Mouse (Mus musculus): ENCODE measurements around the gene Arfgef2.

The Arfgef2 gene

DNA sequence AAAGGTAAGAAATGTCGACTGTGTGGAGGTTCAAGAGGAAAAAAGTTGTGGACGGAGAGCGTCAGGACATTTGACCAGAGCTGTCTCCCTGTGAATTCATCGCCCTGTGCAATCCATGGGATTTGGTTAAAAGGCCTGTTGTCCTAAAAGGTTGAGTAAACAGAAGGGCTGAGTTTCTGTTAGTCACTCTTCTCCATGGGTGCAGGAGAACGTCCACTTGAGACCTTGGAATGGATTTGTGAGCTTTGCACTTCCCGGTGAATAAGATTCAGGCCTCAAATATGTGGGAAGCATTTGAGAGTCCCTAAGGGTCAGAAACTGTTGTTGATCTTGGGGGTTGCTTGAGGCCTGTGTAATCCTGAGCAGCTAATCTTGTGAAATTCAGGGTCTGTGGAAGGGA, 1.4 kb downstream of the Arfgef2 start:
- no peak for DNase-seq (ENCODE audit: low spot score)

DNA sequence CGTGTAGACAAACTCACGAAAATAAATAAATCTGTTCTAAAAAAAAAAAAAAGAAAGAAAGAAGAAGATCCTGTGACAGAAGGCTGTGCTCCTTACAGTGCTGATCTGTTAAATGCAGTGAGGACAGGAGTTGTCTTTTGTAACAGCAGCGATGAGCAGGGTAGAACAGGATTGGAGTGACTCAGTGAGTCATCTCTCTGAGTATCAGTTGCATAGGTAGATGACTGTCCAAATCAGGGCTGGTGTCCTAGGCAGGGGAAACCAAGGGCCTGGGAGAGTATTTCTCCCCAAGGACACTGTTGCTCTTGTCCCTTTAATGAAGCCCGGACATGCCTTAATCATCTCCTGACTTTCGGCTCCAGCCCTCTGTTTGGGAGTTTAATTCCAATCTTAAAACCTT, 4.1 kb downstream of the Arfgef2 start:
- DNase-seq (ENCODE audit: low spot score): no peak

DNA sequence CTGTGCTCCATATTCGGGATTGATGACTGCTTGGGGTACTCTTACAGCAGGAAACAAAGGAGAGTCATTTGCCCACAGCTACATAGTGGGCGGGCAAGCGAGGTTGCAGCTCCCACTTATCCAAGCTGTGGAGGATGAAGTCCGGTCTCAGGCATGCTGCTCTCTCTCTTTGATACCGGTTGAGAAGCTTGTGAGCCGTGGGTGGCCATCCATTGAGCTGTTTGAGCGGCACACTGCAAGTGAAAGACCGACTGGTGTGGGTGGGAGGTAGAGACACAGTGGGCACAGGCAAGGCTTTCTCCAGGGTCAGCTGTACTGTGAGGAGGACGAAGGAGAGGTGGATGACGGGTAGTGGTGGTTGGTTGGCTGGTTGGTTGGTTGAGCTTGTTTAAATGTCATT, 5.4 kb downstream of the Arfgef2 start:
- DNase-seq (ENCODE audit: low spot score): no peak

DNA sequence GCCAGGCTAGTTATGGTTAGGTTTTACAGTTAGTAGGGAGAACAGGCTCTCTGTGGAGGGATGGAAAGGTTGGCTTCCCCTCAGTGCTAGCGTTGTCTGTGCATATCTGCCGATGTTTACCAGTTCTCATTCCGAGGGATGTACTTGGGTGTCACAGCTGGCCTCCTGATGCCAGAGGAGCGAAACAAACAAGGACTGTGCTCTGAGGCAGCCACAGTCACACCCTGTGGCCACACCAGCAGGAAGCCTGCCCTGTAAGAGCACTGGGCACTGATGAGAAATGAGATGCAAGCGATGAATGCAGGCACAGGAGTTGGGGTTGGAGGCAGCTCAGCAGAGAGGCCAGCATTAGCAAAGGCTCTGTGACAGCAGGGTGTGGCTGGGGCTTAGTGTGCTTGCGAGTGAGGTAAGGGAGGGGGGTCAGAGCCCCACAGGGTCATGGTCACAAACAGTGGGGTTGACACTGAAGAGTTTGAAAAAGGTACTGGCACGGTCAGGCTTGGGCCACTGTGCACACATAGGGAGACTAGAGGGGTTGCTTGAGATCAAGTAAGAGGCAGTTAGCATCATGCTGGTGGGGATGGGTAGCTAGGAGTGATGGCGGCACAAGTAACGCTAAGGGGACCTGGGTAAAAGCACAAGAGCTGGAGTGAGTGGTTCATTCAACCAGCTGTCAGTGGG, 13.2 kb downstream of the Arfgef2 start:
- no peak for DNase-seq (ENCODE audit: low spot score)

DNA sequence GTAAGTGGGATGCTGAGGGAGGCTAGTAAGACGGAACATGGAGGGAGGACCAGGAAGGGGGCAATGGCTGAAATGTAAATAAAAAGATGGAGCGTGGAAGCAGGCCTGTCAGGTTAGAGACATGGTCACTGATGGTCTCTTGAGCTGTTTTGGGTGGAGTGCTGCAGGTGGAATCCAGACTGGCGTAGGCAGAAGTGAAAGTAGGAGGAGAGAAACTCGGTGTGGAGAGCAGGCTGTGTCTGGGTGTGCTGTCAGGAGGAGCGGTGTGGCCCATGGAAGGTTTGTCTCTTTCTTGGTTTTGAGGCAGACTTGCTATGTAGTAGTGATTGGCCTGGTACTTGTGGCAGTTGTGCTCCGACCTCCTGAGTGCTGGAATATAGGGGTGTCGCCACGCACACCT, 14.5 kb downstream of the Arfgef2 start:
- DNase-seq (ENCODE audit: low spot score): no peak

DNA sequence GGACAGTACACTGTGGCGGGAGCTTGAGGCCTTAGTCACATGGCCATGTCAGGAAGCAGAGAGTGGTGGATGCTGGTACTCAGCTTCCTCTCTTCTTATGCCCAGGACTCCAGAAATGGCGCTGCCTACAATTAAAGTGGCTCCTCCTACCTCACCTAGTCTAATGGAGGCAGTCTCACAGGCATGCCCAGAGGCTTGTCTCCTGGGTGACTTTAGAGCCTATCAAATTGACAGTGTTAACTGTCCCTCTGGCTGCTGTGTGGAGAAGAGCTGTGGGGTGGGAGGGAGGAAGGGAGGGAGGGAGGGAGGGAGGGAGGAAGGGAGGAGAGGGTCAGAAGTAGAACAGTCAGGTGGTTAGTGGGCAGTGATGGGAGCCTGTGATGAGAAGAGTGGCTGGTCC, 15.5 kb downstream of the Arfgef2 start:
- DNase-seq (ENCODE audit: low spot score): no peak

DNA sequence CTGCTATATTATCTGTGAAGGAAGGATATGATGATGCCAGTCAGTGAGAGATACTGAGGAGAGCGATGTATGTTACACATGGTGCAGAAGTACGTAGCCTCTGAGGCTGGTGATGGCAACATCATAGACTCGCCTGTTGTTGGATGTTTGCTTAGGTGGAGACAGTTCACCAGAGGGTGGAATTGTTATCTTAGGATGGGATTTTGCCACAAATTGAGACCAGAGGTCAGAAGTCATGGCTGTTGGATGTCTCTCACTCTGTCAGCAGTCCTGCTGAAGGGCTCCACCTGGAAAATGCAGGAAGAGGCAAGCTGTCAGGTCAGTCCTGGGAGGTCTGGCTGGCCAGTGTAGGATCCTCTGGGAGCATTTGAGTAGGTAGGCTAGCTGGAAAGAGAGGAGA, 16.0 kb downstream of the Arfgef2 start:
- DNase-seq (ENCODE audit: low spot score): no peak

DNA sequence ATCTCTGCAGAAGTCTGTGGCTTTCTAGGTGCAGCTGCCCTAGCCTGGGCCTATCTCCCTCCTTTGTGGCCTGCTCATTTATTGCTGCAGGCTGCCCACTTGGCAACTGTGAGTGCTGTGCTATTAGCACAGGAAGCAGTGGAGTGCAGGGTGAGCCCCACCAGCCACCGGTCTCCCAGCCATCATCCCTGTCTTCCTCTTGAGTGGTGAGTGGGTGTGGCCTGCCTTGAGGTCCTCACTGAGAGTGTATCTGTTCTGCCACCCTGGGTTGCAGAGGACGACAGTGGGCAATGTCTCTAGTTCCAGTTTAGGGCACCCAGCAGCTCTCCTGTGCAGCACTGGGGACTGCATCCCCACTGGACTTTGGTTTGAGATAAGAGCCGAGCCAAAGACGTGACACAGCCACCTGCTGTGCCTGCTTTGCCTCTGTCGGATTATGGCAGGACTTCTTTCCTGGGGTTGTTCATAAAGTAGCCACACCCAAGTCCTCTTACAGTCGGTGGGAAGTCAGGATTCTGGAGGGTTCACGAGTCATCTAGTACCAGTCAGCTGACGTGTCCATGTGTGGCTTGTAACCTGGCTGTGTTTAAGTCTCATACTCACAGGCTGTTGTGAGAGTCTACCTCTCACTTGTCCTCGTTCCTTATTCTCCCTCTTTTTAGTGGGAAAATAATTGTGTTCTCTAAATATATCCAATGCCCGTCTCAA, 16.9 kb downstream of the Arfgef2 start:
- no peak for DNase-seq (ENCODE audit: low spot score)

DNA sequence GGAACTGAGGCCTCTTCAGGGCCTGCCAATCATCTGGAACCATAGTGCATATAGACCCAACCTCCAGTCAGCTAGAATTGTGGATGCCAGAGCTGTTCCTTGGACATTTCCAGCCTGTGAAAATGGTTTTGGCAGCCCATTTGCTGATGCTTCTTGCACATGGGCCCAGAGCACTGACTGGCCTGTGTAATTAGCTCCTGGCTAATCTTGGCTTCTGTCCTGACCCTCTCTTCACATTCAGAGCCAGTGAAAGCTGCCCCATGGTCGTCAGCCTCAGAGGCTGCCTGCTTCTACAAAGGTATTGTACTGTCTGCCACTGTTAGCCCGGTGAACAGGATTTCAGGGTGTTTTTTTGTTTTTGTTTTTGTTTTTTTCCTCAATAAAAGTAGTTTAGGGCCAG, 17.5 kb downstream of the Arfgef2 start:
- DNase-seq (ENCODE audit: low spot score): no peak

DNA sequence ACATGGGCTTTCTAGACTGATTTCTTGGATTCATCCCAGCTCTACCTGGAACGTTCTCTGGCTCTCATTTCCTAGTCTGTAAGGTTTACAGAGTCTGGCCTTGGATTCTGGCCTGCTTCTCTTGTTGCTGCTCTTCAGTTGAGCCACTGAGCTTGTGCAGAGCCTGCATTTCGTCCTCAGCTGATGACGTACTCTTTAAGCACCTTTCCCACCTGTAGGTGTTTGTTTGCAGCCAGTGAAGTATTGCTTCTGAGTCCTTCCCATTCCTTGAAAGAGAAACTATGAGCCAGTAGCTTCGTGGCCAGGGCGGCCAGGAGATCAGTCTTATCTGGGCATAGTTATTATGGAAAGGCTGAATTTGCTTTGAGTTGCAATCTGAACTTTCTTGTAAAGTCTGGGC, 19.0 kb downstream of the Arfgef2 start:
- no peak for DNase-seq (ENCODE audit: low spot score)

DNA sequence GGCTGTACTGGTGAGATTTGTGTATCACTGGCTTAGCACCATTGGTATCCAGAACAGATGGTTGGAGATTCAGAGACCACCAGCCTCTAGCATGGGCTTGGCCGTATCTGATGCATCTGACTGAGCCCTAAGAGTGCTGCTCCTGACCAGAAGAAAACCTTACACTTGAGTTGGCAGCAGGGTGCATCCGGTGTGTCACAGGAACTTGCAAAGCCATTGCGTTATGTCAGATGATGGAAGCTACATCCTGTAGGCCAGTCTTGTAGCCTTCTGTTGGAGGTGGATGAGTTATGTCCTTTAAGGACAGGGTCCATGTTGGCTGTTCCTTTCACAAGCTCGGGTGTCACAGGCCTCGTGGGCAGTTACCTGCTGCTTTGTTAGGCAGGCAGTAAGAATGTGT, 19.6 kb downstream of the Arfgef2 start:
- DNase-seq (ENCODE audit: low spot score): no peak

DNA sequence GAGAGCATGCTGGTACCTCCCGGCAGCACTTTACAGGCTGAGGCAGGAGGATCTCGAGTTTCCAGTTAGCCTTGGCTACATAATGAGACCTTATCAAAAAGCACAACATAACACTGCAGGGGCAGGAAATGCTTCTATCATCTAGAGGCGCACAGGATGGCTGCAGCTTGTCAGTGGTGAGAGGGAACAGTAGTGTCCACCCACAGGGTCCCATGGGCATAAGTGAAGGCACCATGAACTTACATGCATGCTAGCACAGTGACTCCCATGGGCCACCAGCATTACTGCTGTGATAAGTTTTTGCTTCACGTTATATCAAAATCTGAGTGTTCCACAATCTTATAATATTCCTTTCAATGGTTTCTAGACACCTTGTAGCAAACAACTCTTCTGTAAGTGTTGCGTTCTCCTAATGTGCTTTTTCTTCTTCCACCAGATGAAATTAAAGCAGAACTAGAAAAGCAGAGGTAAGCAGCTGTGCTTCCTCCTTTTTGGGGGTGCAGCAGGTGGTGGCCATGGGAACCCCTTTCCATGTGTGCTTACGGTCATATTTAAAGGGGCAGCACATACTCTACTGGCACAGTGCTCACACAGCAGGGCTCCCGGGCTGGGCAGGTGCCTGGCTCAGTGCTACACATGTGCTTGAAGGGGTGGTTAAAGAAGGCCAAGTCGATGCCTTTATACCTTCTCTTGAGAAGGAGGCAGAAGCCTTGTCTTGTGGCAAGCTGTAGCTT, 21.3 kb downstream of the Arfgef2 start:
- no peak for DNase-seq (ENCODE audit: low spot score)

DNA sequence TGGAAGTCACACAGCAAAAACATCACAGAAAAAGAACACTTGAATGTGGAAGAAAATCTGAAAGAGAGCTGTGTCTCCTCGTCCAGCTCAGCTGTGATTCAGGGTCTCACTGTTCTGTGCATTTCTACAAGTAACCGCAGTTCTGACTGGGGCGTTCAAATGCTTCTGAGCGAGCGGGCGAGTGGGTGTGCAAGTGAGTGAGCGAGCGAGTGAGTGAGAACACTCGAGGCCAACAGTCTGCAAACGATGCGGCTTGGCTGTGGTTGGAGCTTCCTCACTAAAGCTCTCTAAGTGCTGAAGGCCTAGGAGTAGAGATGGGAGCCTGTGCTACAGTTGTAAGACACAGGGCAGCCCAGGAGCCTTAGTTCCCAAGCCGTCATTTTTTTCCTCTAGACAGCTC, 22.9 kb downstream of the Arfgef2 start:
- DNase-seq (ENCODE audit: low spot score): no peak

DNA sequence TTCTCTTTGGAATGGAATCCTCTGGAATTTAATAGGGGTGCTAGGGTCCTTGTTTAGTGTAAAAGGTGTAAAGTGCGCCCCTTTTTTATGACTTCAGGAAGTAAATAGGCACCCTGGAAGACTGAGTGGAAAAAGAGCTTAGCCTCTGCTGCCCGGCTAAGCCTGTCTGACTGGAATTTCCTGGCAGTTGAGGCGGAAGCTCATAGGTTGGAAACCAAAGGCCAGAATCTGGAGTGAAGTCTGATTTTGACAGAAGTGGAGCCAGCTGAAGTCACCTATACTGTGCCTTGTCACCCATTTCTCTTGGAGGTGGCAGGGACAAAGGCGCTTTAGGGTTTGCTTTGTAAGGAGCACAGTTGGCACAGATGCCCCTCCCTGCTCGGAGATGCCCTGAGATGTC, 25.0 kb downstream of the Arfgef2 start:
- no peak for DNase-seq (ENCODE audit: low spot score)

DNA sequence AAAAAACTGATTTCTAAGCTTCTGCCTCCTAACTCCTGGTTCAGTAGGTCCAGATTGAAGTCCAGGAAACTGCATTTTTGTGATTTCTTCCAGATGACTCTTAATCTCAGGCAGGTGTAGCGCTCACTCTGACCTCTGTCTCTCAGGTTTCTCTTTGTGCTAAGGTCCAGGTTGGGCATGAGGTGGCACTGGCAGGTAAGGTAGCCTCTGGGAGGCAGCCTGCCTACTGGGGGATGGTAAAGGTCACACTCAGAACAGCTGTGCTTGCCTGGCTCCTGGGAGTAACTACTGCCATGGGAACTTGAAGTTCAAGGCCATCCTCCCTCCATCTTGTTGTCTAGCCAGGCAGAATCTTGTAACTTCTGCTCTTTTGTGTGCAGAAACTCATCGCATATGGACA, 28.7 kb downstream of the Arfgef2 start:
- no peak for DNase-seq (ENCODE audit: low spot score)

DNA sequence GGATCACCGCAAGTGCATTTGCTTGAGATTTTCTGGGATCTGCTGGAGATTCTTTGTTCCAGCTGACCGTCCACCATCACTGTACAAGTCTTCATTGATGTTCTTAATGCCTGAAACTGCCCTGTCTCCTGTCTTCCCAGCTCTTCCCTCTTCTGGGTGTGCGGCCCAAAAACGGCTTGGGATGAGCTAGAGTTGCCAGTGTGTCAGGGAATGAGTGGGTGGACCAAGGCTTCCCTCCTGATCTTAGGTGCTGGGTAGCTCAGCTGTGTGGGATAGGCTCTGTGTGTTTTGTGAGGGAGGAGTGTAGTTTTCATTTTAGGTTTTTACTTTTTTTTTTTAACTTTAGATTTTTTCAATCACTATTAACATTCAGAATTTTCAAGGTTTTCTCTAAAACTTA, 29.4 kb downstream of the Arfgef2 start:
- no peak for DNase-seq (ENCODE audit: low spot score)

DNA sequence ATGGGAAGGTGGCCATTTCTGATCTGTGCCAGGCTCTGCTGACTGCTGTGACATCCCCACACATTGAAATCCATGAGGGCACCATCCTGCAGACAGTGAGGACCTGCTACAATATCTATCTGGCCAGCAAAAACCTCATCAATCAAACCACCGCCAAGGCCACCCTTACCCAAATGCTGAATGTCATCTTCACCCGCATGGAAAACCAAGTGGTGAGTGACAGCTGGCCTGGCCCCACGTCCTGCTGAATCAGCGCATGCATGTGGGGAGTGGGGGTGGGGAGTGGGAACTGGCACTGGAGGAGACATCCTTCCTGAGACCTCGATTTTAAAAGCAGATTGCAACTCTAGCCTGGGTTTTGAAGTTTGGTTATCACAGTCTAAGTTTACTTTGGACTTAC, 30.2 kb downstream of the Arfgef2 start:
- DNase-seq (ENCODE audit: low spot score): no peak

DNA sequence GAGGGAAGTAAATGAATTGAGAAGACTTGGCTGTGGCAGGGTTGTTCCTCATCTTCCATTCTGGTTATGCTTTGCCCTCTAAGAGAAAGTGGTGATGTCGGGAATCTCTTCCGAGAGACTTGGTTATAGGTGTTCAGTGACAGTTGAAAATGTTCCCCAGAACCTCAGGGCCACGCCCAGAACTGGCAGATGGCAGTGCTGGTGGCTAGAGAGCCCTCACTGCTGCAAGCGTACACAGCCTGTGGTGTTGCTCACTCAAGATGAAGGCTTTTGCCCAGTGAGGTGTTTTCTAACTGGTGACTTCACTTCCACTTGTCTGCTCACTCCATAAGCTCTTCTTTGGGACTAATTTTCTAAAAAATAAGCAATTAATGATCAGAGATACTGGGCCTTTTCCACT, 36.4 kb downstream of the Arfgef2 start:
- no peak for DNase-seq (ENCODE audit: low spot score)

DNA sequence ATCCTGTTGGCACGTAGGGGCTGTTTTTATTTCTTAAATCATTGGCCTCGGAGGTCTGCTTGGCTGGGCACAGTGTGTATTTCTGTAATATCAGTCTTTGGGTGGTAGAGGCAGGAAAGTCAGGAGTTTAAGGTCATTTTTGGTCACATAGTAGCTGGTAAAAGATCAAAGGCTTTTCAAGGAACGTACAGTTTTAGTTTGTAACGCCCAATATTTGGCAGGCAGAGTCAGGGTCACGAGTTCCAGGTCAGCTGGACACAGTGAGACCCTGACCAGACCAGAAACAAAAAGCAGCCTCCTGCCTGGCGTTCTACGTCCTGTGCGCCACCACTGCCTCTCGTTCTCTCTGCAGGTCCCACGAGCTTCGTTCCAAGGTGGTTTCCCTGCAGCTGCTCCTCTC, 45.3 kb downstream of the Arfgef2 start:
- no peak for DNase-seq (ENCODE audit: low spot score)

DNA sequence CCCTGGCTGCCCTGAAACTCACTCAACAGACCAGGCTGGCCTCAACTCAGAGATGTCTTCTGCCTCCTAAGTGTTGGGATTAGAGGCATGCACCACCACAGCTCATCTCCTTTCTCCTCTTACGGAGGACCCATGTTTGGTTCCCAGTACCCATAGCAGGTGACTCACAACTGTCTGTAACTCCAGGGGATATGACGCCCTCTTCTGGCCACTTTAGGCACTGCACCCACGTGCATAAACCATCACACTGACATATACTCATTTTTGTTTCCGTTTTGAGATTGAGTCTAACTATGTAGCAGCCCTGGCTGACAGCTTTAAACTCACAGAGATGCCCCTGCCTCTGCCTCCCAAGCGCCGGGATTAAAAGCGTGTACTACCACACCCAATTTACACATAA, 46.9 kb downstream of the Arfgef2 start:
- DNase-seq (ENCODE audit: low spot score): no peak

DNA sequence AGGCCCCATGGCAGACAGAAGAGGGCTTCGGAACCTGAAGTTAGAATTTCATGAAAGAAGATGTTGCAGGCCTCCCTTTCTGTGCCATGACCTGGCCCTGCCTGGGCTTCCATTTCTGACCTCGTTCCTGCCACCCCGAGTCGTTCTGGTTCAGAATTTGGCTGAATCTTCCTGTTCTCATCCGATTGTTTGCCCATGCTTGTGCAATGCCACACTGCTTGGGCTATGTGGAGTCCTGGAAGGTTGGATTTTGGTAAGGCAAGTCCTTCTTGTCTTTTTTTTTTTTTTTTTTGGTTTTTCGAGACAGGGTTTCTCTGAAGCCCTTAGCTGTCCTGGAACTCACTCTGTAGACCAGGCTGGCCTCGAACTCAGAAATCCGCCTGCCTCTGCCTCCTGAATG, 50.4 kb downstream of the Arfgef2 start:
- DNase-seq (ENCODE audit: low spot score): no peak

DNA sequence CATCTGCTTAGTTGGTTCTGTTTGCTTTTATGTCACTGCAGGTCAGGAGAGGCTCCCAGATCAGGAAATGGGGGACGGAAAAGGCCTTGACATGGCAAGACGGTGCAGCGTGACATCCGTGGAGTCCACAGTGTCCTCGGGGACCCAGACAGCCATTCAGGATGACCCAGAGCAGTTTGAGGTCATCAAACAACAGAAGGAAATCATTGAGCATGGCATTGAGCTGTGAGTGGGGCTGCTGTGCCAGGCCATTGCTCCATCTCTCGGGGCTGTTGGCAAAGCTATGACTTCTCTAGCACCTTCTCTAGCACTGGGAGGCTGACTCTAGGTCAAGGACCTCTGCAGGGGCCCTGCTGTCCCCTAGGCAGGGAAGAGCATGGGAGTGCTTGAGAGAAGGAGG, 51.0 kb downstream of the Arfgef2 start:
- no peak for DNase-seq (ENCODE audit: low spot score)

DNA sequence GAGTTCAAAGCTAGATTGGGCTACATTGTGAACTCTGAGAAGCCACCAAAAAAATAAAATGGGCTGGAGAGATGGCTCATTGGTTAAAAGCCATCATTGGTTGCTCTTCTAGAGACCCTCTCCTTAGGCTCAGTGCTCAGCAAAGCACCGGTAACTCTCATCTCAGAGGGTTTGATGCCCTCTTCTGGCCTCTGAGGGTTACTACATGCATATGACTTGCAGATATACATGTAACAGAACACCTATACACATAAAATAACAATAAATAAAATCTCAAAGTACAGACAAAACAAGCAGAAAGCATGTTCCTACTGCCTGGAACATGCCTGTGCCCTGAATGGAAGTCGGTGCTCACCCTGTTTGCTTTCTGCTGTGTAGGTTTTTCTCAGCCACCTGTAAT, 51.7 kb downstream of the Arfgef2 start:
- DNase-seq (ENCODE audit: low spot score): no peak

DNA sequence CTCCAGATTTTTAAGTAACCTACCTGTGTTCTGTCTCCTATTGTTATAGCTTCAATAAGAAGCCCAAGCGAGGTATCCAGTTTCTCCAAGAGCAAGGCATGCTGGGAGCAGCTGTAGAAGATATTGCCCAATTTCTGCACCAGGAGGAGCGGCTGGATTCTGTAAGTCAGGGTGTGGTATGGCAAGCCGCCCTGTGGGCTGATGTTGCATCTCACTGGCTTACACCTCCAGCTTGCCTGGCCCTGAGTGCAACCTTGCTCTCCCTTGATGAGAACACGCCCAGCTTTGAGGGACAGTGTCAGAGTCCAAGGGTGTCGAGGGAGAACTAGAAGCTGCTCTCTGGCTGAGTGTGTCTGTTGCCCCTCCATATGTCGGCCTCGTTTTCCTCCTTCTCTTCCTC, 53.8 kb downstream of the Arfgef2 start:
- DNase-seq (ENCODE audit: low spot score): no peak

Measured in layer of hippocampus, adult 9-10 months (tissue).